Mouse (Mus musculus) B cell, adult (primary cell): ENCODE data around the gene Vmn1r168. TPM values are rescaled to one million over a fixed set of nuclear protein-coding genes. Genes with fewer than 3 reads are reported as not detected.

Experiments
- total RNA-seq: library from RNA; stranded (reverse); gene quantifications from 4 replicates; pipeline ENCODE4 v1.2.4, GENCODE M21; 2023; ENCODE audit not compliant: inconsistent age

Vmn1r168 gene
- total RNA-seq: not detected in 4 replicates

GRCm38 (mm10) chr7:23539432-23539831 lies at the start of gene Vmn1r168:
Gene Vmn1r168, plus strand, starts transcription at chr7:23539732.

GRCm38 (mm10) chr7:23507106-23507505 lies 32.4 kb upstream of the Vmn1r168 start, which contains the start of gene Vmn1r167:
Gene Vmn1r167, minus strand, starts transcription at chr7:23507206.

GRCm38 (mm10) chr7:23575226-23575625 lies 35.7 kb downstream of the Vmn1r168 start, which contains the start of gene Vmn1r169:
Gene Vmn1r169, plus strand, starts transcription at chr7:23575526.

Other genes with a start within 250 kb of the Vmn1r168 start
- gene Nlrp4e, start 238.5 kb upstream of the Vmn1r168 start, total RNA-seq: not detected in 4 replicates
- gene Nlrp5, start 153.8 kb upstream of the Vmn1r168 start, total RNA-seq: not detected in 4 replicates
- gene Vmn1r167, start 32.5 kb upstream of the Vmn1r168 start, total RNA-seq: not detected in 4 replicates
- gene Vmn1r169, start 35.8 kb downstream of the Vmn1r168 start, total RNA-seq: not detected in 4 replicates
- gene Vmn1r170, start 66.4 kb downstream of the Vmn1r168 start, total RNA-seq: not detected in 4 replicates
- not detected in 4 replicates for gene Vmn1r171, start 91.0 kb downstream of the Vmn1r168 start, total RNA-seq
- not detected in 4 replicates for gene Vmn1r172, start 118.6 kb downstream of the Vmn1r168 start, total RNA-seq
- not detected in 4 replicates for gene Vmn1r173, start 161.0 kb downstream of the Vmn1r168 start, total RNA-seq
- not detected in 4 replicates for gene Vmn1r174, start 212.5 kb downstream of the Vmn1r168 start, total RNA-seq